Mouse (Mus musculus): ENCODE data around the gene Farp1.

The Farp1 gene

GRCm38 (mm10) chr14:121214636-121215257 is 179.7 kb downstream of the Farp1 start:
- peak in 1 of 2 experiments; percentile 77 for DNase-seq (ENCODE audit: inconsistent age in 2 of 2, low spot score in 1 of 2)

GRCm38 (mm10) chr14:121215817-121216216 is 180.8 kb downstream of the Farp1 start:
- DNase-seq (ENCODE audit: inconsistent age in 2 of 2, low spot score in 1 of 2): no peak

DNA sequence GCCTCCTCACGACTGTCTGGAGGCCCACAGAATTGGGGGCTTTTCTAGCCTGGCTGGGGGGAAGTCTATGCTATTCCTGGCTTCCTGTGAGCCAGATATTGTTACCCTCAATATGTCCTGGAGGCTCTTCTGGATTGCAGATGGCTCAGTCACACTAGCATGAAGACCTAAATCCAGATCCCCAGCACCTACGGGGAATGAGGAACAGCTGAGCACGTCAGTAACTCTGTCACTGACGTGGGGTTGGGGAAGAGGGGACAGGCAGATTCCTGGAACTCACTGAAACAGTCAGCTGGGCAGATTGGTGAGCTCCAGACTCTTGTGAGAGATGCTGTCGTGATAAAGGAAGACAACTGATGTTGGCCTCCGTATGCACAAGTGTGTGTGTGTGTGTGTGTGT is 181.7 kb downstream of the Farp1 start:
- no peak for DNase-seq (ENCODE audit: inconsistent age in 2 of 2, low spot score in 1 of 2)

DNA sequence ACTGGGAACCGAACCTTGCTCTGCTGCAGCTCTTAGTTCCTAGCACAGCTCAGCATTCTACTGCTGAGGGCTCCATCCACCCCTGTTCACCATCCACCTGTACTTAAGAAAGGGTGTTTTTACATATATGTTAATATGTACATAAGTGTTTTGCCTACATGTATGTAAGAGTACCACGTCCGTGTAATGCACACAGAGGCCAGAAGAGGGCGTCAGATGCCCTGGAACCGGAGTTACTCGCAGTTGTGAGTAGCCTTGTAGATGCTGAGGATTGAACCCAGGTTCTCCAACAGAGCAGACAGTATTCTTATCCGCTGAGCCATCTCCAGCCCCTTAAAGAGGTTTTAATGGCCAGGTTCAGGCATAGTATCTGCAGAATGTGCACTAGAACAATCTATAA is 183.6 kb downstream of the Farp1 start:
- peak in 1 of 2 experiments; percentile 57 for DNase-seq (ENCODE audit: inconsistent age in 2 of 2, low spot score in 1 of 2)

DNA sequence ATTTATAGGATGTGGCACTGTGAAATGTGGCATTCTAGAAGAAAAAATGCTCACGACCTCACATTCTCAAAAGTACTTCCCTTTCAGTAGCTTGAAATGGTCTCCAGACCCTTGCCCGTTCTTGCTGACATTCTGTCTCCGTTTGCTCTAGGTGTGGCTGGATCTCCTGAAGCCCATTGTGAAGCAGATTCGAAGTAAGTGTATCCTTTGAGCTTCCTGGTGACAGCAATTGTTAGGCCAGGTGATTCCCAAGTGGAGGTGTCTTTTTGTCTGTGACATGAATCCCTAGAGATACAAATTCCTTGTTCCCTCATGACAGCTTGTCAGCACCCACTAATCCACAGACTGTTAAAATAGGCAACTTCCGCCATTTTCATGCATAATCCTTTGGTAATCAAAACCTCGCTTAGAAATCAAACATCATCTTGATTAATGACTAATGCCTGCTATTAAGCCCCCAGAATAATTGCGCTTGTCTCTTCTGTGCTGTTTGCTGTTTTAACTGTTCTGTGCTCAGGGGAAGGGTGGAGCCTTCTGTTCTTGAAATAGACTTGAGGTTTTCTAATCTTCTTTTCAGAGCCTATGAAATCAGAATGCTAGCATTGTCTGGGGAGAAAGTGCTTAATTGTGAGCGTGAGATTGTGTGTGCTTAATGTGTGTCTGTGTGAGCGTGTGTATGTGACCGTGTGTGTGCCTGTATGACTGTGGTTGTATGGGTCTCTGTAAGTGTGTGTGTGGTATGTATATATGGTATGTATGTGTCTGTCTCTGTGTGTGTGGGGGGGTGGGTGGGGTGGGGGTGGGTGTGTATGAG is 184.4 kb downstream of the Farp1 start:
- DNase-seq (ENCODE audit: inconsistent age in 2 of 2, low spot score in 1 of 2): no peak

DNA sequence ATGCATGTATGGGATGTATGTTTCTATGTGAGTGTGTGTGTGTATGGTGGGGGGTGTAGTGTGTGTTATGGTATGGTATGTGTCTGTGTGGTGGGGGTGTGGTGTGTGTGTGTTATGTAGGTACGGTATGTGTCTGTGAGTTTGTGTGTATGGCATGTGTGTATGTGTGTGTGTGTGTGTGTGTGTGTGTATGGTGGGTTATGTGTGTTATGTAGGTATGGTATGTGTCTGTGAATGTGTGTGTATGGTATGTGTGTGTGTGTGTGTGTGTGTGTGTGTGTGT is 185.0 kb downstream of the Farp1 start:
- DNase-seq (ENCODE audit: inconsistent age in 2 of 2, low spot score in 1 of 2): no peak

- DNase-seq (ENCODE audit: inconsistent age in 2 of 2, low spot score in 1 of 2): peak; percentile 59 to 80
These were observed 185.7 kb downstream of the Farp1 start for GRCm38 (mm10) chr14:121220723-121221122.

DNA sequence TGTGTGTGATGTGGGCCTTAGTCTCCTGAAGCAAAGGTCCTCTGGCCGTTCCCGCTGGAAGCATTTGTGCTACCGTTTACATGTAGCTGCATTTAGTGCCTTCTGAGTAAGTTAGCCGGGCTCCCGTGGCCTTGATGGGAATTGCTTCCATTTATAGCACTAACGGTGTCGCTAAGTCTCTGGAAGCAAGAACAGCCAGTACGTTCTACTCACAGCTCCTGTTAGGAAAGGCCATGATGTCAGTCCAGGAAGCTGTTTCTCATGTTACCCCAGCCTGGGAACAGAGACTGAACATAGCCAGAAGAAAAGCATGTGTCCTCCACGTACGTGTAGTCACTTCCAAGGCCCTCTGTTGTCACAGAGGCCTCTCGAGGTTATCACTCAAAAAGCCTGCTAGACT is 190.8 kb downstream of the Farp1 start:
- peak; percentile 66 to 82 for DNase-seq (ENCODE audit: inconsistent age in 2 of 2, low spot score in 1 of 2)

DNA sequence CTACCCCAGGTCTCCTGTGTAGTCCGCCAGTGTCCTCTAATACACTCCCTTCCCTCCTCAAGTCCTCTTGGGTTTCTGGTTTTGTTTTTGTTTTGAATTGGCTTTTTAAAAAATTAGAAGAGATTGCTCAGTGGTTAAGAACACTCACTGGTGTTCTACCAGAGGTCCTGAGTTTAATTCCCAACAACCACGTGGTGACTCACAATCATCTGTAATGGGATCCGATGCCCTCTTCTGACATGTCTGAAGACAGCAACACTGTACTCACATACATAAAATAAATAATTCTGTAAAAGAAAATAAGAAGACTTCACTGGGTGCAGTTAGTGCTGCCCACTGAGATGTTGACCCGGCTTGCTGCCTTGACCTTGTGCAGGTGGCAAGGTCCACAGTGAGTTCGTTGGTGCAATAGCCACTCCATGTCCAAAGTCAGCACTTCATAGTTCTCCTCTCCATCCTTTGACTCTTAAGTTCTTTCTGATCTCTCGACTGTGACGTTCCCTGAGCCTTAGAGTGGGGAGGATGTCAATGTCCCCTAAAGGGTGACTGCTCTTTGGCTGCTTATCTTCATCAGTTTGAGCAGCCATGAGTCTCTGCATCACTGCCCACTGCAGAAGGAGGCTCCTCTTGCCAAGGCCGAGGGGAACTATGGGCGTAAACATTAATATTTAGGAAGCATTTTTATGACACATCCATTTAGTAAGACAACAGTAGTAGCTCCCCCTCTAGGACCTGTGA is 194.2 kb downstream of the Farp1 start:
- DNase-seq (ENCODE audit: inconsistent age in 2 of 2, low spot score in 1 of 2): no peak

DNA sequence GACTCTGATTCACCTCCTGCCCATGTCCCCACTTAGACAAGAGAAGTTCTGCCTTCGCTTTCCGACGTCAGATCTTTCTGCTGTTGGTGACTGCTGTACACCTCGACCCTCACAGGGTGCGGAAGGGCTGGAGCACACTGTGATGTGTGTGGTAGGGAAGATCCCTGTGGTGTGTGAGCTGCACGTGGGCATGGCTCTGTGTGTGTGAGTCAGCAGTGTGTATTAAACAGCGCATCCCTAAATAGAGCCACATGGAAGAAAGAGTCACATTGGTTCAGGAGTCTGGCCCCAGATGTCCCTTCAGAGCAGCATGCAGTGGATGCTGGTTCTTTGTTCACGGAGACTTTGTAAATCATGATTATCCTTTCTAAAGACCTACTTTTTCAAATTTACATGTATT is 196.2 kb downstream of the Farp1 start:
- DNase-seq (ENCODE audit: inconsistent age in 2 of 2, low spot score in 1 of 2): no peak

DNA sequence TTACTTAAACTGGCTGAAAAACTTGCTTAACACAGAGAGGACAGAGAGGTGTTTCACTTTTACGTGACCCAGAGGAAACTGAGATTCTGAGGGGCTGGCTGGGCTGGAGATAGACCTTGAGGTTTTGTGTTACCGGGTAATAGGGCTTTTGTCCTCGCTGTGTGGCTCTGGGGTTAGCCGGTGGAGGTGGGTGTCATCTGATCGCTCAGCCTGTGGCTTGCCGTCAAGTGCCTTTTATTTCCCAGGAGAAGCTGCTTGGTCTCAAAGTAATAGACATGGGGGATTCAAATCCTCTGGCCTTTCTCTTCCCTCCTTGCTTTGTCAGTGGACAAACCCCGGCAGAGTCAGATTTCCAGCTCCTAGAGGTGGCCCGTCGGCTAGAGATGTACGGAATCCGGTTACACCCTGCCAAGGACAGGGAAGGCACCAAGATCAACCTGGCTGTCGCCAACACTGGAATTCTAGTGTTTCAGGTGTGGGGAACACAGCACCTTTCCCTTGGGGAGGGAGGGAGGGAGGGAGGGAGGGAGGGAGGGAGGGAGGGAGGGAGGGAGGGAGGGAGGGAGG is 199.8 kb downstream of the Farp1 start:
- DNase-seq (ENCODE audit: inconsistent age in 2 of 2, low spot score in 1 of 2): no peak

- no peak for DNase-seq (ENCODE audit: inconsistent age in 2 of 2, low spot score in 1 of 2)
These were observed 201.7 kb downstream of the Farp1 start for GRCm38 (mm10) chr14:121236736-121237135.

DNA sequence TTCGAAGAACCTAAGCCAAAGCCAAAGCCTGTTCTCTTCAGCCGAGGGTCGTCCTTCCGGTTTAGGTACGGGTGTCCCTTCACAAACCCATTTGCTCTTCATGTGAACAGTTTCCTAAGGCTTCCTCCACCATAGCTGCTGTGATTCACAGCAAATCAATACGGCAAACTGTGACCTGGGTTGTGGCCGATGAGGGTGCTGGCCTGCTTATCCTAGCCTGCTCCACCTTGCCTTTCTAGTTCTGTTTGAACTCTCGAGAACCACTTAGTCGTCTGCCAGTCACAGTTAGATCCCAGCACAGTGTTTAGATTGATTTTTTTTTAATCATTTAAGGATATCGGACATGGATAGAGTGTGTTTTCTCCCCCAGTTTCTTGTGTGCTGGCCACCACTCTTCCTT is 203.7 kb downstream of the Farp1 start:
- no peak for DNase-seq (ENCODE audit: inconsistent age in 2 of 2, low spot score in 1 of 2)

DNA sequence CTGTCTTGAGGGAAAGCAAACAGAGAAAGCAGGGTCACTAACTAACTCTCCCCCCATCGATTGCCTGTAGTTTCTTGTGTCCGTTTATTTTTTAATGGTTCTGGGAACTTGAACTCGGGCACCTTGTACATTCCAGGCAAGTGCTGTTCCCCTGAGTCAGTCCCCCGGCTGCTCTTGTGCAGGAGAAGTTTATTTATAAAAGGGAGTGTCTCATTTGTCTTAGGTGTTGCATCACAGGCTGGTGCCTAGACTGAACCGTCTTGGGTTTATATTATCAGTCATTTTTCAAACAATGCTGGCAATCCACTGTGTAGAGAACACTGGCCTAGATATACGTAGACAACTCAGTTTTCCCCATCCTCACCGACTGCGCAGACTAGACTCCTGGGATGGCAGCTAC is 204.4 kb downstream of the Farp1 start:
- no peak for DNase-seq (ENCODE audit: inconsistent age in 2 of 2, low spot score in 1 of 2)

DNA sequence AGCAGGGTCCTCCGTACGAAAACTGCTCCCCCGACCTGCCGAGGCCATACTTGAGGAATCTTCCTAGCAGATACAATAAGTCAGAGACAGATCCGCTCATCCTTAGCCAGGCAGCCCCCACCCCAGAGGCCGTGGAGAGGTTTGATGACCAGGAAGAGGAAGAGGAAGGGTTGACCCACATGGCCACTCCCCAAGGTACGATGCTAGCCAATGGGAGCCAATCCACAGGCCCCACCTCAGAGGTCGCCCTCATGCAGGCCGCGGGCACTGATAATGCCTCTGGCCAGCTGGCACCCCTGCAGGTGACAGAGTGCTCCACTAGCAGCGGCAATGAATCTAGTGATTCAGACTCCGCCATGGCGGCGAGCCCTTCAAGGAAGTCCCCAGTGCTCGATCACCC is 209.1 kb downstream of the Farp1 start:
- DNase-seq (ENCODE audit: inconsistent age in 2 of 2, low spot score in 1 of 2): no peak

GRCm38 (mm10) chr14:121246048-121246731 is 211.2 kb downstream of the Farp1 start:
- DNase-seq (ENCODE audit: inconsistent age in 2 of 2, low spot score in 1 of 2): no peak

- DNase-seq (ENCODE audit: inconsistent age in 2 of 2, low spot score in 1 of 2): no peak
These were observed 212.3 kb downstream of the Farp1 start for GRCm38 (mm10) chr14:121247287-121247686.

DNA sequence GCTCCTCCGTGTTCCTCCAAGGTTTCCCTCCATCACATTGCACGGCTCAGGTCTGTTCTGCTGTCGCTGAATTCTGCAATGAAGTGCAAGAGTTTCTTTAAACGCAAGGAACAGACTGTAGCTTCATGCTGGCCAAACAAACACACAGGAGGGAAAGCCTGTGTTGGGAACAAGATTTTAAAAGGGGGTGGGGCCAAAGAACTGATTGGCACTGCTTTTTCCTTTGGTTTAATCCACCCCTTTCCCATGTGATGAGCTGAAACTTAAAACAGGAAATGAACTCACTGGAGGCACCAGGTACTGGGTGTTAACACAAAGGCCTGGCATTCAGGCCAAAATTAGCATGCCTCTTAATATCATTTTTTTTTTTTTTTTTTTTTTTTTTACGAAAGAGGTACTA is 213.3 kb downstream of the Farp1 start:
- no peak for DNase-seq (ENCODE audit: inconsistent age in 2 of 2, low spot score in 1 of 2)

DNA sequence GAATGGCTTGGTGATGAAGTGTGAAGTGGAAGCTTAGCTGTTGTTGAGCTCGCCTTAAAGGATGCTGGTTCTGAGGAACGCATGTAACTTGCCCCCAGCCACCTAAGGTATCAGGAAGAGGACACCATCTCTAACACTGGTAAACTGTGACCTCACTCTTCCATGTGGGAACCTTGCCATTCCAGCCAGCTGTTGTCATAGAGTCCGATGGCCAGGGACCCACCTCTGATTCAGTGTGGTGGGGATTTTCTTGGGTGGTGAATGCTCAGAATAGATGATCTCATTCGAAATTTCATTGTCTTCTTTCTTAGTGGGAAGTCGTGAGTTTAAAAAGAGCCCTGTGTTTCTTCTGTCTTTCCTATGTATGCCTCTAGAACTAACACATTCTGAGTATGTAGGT is 216.1 kb downstream of the Farp1 start:
- DNase-seq (ENCODE audit: inconsistent age in 2 of 2, low spot score in 1 of 2): no peak

DNA sequence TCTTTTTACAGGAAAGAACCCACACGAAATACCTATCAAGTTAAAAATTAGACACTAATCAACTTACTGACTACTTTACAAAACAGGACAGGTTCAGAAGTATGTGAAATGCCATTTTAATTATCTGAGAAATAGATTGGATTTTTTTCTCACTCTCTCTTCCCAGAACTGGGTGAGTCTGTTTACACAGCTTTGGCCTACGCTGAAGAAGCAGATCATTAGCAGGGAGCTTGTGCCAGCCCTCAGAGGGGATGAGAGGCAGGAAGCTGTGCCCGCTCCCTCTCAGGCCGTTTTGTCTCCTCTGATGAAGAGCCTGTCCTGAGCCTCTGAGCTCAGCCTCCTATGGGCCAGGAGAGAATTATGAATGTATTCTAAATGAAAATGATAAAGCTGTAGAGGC is 216.7 kb downstream of the Farp1 start:
- no peak for DNase-seq (ENCODE audit: inconsistent age in 2 of 2, low spot score in 1 of 2)

DNA sequence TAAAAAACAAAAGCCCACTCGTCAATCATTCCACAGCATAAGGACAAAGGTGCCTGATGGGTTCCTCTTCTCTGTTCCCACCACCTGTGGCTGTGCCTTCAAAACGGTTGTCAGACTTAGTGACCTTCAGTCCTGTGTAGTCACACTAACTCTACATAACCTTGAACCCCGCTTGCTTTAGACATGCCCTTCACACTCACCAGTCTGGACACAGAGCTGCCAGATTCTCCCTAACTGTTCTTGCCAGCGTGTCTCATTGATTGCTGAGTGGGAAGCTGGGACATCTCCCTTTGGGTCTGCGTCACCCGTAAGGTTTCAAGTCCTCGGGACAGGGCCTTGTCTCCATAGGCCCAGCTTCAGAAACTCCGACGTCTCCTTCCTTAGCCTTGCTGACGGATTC is 217.5 kb downstream of the Farp1 start:
- peak in 1 of 2 experiments; percentile 67 for DNase-seq (ENCODE audit: inconsistent age in 2 of 2, low spot score in 1 of 2)
